Mouse (Mus musculus): Measurements from ENCODE around the gene Nt5c2.

- TF ChIP-seq POLR2A (IDR thresholded peaks at IDR 0.05; ENCODE audit: borderline replicate concordance, low read depth, low read length) (no peak), CTCF (IDR thresholded peaks at IDR 0.05; ENCODE audit: low read depth, low read length) (no peak)
These were observed 85.8 kb downstream of the Nt5c2 start for GRCm38 (mm10) chr19:46929044-46929587.
